Mouse (Mus musculus) lung, adult 2 months (tissue): ENCODE data around the gene Slc15a5.

Source experiments
- CTCF ChIP-seq: fragments of 200-500 bp; IDR thresholded peaks from 2 replicates; pipeline ENCODE4 v1.5.1; 2011; ENCODE audit warnings: mild to moderate bottlenecking, low read length, control low read depth; ENCODE audit not compliant: insufficient read depth
- POLR2A ChIP-seq: fragments of 200-500 bp; IDR thresholded peaks from 2 replicates; pipeline ENCODE4 v1.6.1; 2011; ENCODE audit warnings: low read depth, mild to moderate bottlenecking, control low read depth, low read length, borderline replicate concordance; ENCODE audit errors: extremely low read depth

GRCm38 (mm10) chr6:138016898-138017297 lies 62.8 kb downstream of the Slc15a5 start:
- TF ChIP-seq CTCF (no peak), POLR2A (no peak)
